Comparison of ENCODE assay signal across 9 mouse cellular contexts in the genomic region with DNA sequence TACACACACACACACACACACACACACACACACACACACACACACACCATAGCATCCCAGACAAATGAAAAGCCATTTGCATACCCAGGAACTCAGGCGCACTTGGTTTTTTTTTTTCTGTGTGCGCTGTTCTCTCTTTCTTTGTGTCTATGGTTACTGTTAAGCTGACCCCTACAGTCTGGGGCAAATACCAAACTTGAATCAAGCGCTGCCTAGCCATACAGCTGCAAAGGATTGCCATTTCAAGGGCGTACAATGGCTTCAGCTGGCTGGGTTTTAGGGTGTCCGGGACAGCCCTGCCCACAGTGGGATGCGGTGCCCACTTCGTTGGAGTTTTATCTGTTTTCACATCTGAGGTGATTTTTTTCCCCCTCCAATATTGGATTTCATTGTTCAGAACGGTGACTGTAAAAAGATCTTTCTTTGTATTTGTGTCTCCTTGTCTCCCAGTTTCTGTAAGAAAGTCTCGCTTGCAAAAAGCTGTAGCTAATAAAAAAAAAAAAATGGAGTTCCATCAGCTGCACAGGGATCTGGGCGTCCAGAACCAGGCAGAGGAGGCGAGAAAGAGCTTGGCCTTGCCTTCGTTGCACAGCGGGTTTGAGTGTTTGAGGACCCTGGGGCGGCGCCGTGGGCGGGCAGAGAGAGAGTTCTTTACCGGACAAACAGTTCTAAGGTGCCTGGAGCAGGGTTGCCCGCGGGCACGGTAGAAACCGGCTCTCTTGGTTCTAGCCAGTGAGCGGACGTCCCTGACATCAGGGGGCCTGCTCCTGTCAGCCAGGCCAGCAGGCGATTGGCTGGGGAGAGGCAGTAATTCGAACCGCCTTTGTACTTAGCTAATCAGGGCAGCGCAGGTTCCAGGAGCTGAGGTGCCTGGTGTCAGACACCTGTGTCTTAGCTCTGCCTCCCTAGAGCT.
DNase-seq lines count a peak whose midpoint lies in the region; ATAC-seq lines count a peak whose summit lies in the region.
"Had no signal": no experiment of that assay in that cellular context is flagged by ENCODE, and none has a peak within 500 bp of the region (broad histone marks: within the 10 kb centered on the region; RNA-seq: fewer than 3 reads in every experiment).

No protein-coding gene starts in this region.

- peak overlapping the region; percentile 51 for H3K4me2 ChIP-seq in forebrain, embryonic 15.5 days (replicated peaks)
- H3K4me2 ChIP-seq in stomach, embryonic 14.5 days (replicated peaks; ENCODE audit: low read depth, low read length), result peak overlapping the region; percentile 36

- no peaks in the 10 kb centered on the region for H3K36me3 ChIP-seq in forebrain, embryonic 15.5 days
- no peaks in the 10 kb centered on the region for H3K36me3 ChIP-seq in stomach, embryonic 14.5 days (ENCODE audit: control insufficient read depth, insufficient read depth, low read length)

- WGBS in forebrain, embryonic 15.5 days, result 4% methylated on average over 28 of the region's 28 CpGs
- 8% methylated on average over 28 of the region's 28 CpGs for WGBS in stomach, embryonic 14.5 days

- peak; percentile 58 for ATAC-seq in forebrain, embryonic 15.5 days (replicated peaks)
- peak; percentile 91 for ATAC-seq in stomach, embryonic 14.5 days (ENCODE audit: insufficient number of reproducible peaks, insufficient read depth, low FRiP score, low read depth)

- H3K4me1 ChIP-seq in forebrain, embryonic 15.5 days, result peaks cover 34% of the 10 kb centered on the region
- H3K4me1 ChIP-seq in stomach, embryonic 14.5 days (ENCODE audit: control insufficient read depth, insufficient read depth, low read length), result peaks cover 26% of the 10 kb centered on the region

- H3K9me3 ChIP-seq in forebrain, embryonic 15.5 days, result no peaks in the 10 kb centered on the region
- no peaks in the 10 kb centered on the region for H3K9me3 ChIP-seq in stomach, embryonic 14.5 days (ENCODE audit: control insufficient read depth, low read depth, low read length)

- H3K27me3 ChIP-seq in forebrain, embryonic 15.5 days, result no peaks in the 10 kb centered on the region
- no peaks in the 10 kb centered on the region for H3K27me3 ChIP-seq in stomach, embryonic 14.5 days (ENCODE audit: control insufficient read depth, insufficient read depth, low read length)

- peak; percentile 33 to 37 for DNase-seq in right cerebral cortex, postnatal 10 days (ENCODE audit: low spot score in 2 of 2)
- DNase-seq in right cerebral cortex, postnatal 36 days (ENCODE audit: low spot score in 2 of 2), result no peak
- peak; percentile 55 to 68 for DNase-seq in heart, postnatal 36 days
- DNase-seq in kidney, postnatal 36 days, result peak; percentile 89 to 94
- peak; percentile 78 to 93 for DNase-seq in lung, postnatal 4 days
- no peak for DNase-seq in spleen, postnatal 36 days (ENCODE audit: low spot score in 2 of 2)

- peak overlapping the region; percentile 28 for H3K9ac ChIP-seq in forebrain, embryonic 15.5 days (replicated peaks)
- no peak overlapping the region for H3K9ac ChIP-seq in stomach, embryonic 14.5 days (replicated peaks; ENCODE audit: low read depth, low read length)

- peak overlapping the region; percentile 32 for H3K4me3 ChIP-seq in forebrain, embryonic 15.5 days
- H3K4me3 ChIP-seq in stomach, embryonic 14.5 days (ENCODE audit: low read depth, low read length), result peak overlapping the region; percentile 20
- H3K4me3 ChIP-seq: erythroblast, embryonic 14.5 days had no signal

- intact Hi-C loops in heart, postnatal 36 days (cut with DNase I), result no loop called here

- no peak overlapping the region for H3K27ac ChIP-seq in forebrain, embryonic 15.5 days (replicated peaks)
- peak overlapping the region; percentile 13; the same call in 1 of the 2 replicates for H3K27ac ChIP-seq in stomach, embryonic 14.5 days (ENCODE audit: low read length)

Comparison
In these comparisons a context has a peak if more than half of its experiments do, and no peak if none do; other contexts are left out.
1. DNase-seq: peak in right cerebral cortex, postnatal 10 days (2 of 2), heart, postnatal 36 days (2 of 2), kidney, postnatal 36 days (2 of 2) and lung, postnatal 4 days (2 of 2); none in right cerebral cortex, postnatal 36 days (0 of 2) and spleen, postnatal 36 days (0 of 2).